Mouse (Mus musculus) small intestine, adult 2 months (tissue): Measurements from ENCODE around the gene Tmem259. TPM values are rescaled to one million over a fixed set of nuclear protein-coding genes. Genes with fewer than 3 reads are reported as not detected.

ENCODE experiments used
- H3K27ac ChIP-seq: fragments of 200-500 bp; 2 replicates; pipeline ENCODE4 v1.5.1; 2012; ENCODE audit warnings: low read depth, low read length, control low read depth, inconsistent platforms; ENCODE audit not compliant: insufficient read depth
- H3K27me3 ChIP-seq: fragments of 200-500 bp; 2 replicates; pipeline ENCODE4 v1.6.1; 2012; ENCODE audit warnings: mild to moderate bottlenecking, moderate library complexity, low read length, inconsistent platforms; ENCODE audit not compliant: control insufficient read depth, insufficient read depth
- H3K36me3 ChIP-seq: fragments of 200-500 bp; 2 replicates; pipeline ENCODE4 v1.6.1; 2012; ENCODE audit warnings: mild to moderate bottlenecking, low read length, control low read depth, inconsistent platforms; ENCODE audit not compliant: control insufficient read depth, insufficient read depth
- H3K4me1 ChIP-seq: fragments of 200-500 bp; 2 replicates; pipeline ENCODE4 v1.6.1; 2012; ENCODE audit warnings: low read length, inconsistent platforms, mixed read lengths; ENCODE audit not compliant: control insufficient read depth, insufficient read depth, insufficient read length
- H3K4me3 ChIP-seq: fragments of 200-500 bp; 2 replicates; pipeline ENCODE4 v1.5.1; 2012; ENCODE audit warnings: low read depth, mild to moderate bottlenecking, control low read depth, inconsistent platforms, low read length, moderate library complexity
- CTCF ChIP-seq: fragments of 200-500 bp; IDR thresholded peaks from 2 replicates; pipeline ENCODE4 v1.5.1; 2012; ENCODE audit warnings: low read depth, mild to moderate bottlenecking, control low read depth, inconsistent platforms, low read length, moderate library complexity, mixed read lengths; ENCODE audit not compliant: insufficient replicate concordance, insufficient read length; ENCODE audit errors: extremely low read depth
- POLR2A ChIP-seq: fragments of 200-500 bp; IDR thresholded peaks from 2 replicates; pipeline ENCODE4 v1.6.1; 2012; ENCODE audit warnings: low read depth, mild to moderate bottlenecking, control low read depth, inconsistent platforms, low read length, moderate library complexity
- WGBS: fragments of 180-500 bp; shearing (Covaris S2); methylation state at CpG from one replicate; pipeline ENCODE4 v1.1.7; 2018; 5-methylcytosine and 5-hydroxymethylcytosine counted together
- polyA plus RNA-seq: library from polyadenylated mRNA; depleted of rRNA; stranded (reverse); fragments of >200 nt; gene quantifications from 2 replicates; pipeline ENCODE4 v1.2.3, GENCODE M21; 2012

The Tmem259 gene
- polyA plus RNA-seq, 1 experiment: 441 TPM

DNA sequence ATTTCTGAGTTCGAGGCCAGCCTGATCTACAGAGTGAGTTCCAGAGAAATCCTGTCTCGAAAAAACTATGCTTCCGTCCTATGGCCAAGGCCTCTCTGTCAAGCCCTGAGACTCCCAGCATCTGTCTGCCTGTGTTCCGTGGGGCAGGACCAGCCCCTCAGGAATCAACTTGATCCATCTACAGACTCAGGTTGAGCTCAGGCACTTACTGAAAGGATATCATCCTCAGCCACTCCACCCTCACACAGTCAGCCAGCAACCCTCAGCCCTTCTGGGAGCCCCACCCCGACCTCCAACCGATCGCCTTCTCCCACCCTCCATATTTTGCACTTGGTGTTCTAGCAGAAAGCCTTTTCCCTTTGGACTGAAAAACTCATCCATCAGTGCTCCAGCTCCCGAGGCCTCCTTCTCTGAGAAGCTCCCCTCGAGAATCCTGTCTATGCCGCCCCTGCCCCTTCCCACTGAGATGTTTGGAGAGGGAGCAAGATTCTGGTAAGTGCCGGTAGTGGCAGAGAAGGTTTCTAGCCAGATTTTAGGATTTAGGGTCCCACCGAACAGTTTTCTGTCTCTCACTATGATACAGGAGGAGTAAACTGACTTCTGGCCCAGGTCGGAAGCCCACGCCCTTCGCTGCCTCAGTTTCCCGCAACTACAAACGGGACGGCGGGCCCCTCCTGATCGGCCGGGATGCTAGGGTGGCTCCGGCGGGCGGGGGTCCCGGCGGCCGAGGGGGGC, 3.8 kb upstream of the Tmem259 start:
- no peak for TF ChIP-seq CTCF
- no peak for TF ChIP-seq POLR2A
- Histone ChIP-seq H3K27ac (peak overlapping the region; percentile 75), H3K27me3 (no peaks in the 10 kb centered on the region), H3K4me3 (peak overlapping the region; percentile 81), H3K36me3 (peaks cover 3% of the 10 kb centered on the region; the same call in 1 of the 2 replicates), H3K4me1 (peaks cover 20% of the 10 kb centered on the region)
- 23% methylated on average over 27 of the region's 27 CpGs for WGBS

DNA sequence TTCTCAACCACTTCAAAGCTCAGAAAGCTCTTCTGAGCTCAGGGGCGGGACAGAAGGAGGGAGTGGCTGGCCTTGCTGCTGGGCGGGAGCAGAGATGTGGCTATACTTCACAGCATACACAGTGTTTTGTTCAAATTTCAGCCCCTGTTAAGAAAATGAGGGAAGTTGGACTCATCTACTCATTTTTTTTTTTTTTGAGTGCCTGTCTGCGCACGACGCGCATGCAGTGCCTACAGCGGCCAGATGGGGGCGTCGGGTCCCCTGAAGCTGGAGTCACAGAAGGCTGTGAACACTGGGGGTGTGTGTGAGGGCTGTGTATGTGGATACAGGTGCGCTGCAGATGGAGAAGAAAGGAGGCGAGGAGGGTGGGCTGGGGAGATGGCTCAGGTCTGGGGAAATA, 2.8 kb upstream of the Tmem259 start:
- WGBS: 0% methylated on average over 11 of the region's 11 CpGs
- peak overlapping the region; percentile 91 for H3K27ac ChIP-seq
- no peaks in the 10 kb centered on the region for H3K27me3 ChIP-seq
- 0 out of 2 replicates have a peak overlapping the region, but pooled peaks have one; percentile 4 for H3K4me3 ChIP-seq
- H3K4me1 ChIP-seq: peaks cover 27% of the 10 kb centered on the region
- H3K36me3 ChIP-seq: no peaks in the 10 kb centered on the region
- TF ChIP-seq CTCF (peak; percentile 91), POLR2A (no peak)

DNA sequence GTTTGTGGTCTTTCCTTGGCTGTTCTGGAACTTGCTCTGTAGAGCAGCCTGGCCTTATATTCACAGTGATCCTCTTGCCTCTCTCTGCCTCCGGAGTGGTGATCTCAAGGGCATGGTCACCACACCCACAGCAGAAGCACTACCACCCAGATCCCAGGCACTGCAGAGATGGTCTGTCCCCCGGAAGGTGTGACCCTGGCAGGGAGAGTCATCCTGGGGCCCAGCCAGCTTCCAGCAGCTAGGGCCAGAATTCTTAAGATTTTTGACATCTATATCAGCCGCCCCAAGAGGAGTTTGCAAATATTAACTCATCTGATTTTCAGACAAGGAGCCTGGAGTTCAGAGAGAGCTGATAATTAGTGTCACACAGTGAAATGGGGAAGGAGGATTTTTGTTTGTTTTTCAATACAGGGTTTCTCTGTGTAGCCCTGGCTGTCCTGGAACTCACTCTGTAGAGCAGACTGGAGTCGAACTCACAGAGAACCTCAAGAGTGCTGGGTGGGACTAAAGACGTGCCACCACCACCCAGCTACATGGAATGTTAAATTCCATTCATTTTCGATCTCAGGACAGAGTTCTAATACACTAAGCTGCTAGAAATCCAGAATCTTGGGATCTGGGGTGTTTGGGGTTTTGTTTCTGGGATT, 2.2 kb upstream of the Tmem259 start:
- Histone ChIP-seq H3K36me3 (no peaks in the 10 kb centered on the region), H3K4me1 (peaks cover 27% of the 10 kb centered on the region), H3K27ac (peak overlapping the region; percentile 91), H3K4me3 (peak overlapping the region; percentile 56; the same call in 1 of the 2 replicates), H3K27me3 (no peaks in the 10 kb centered on the region)
- 12% methylated on average over 6 of the region's 6 CpGs for WGBS
- TF ChIP-seq POLR2A: no peak
- TF ChIP-seq CTCF: no peak

DNA sequence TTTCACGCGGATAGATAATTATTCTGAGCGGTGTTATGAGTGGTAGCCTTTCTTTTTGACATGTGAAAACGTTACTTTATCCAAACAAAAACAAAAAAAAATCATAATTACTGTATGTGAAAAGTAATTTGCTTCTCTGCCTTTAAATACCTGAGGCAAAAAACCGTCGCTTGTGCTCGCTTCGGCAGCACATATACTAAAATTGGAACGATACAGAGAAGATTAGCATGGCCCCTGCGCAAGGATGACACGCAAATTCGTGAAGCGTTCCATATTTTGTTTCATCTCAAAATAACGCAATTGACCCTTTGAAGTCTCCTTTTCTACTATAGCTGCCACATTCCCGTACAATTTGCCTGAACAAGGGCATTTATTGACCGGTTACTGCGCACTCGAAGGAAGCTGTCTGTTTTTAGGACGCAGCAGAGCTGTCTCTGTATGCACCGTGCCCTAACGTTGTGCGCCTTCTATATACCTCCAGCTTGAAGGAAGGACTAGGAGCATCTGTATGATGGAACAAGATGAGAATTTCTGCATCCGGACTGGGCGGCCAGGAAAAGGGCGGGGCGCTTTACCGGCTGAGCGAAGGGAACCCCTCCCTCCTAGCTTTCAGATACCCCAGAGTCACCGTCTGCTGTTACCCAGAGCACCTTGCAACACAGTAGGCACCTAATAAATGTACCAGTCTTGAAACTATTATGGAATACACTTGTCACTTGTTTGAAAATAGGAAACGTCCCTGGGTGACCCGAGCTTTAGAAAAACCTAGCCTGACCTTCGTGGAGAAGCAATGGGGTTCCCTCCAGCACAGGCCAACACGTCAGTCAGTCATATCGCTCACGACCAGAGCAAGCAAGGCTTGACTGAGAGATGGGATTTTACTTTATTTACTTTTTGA, 1.5 kb upstream of the Tmem259 start:
- Histone ChIP-seq H3K27ac (peak overlapping the region; percentile 94), H3K27me3 (no peaks in the 10 kb centered on the region), H3K4me3 (peak overlapping the region; percentile 68), H3K4me1 (peaks cover 27% of the 10 kb centered on the region), H3K36me3 (no peaks in the 10 kb centered on the region)
- WGBS: 1% methylated on average over 35 of the region's 35 CpGs
- TF ChIP-seq CTCF (no peak), POLR2A (no peak)

DNA sequence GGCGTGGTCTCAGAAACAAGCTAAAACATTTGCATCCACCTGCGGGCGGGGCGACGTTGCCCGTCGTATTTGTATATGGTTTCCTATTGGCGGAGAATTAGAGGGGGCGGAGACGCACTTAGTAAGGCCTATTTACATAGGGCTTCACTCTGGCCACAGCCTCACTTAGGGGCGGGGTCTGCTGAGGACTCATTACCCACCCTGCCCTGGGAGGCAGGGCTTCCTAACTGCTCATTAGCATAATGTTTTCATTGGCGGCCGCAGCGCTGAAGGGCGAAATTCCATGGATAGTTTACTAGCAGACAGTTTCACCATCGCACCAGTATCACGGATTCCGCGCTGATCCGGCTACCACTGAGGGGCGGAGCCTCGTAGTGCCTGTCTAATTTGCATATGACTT, 741 bp upstream of the Tmem259 start:
- Histone ChIP-seq H3K27ac (peak overlapping the region; percentile 94), H3K4me1 (peaks cover 27% of the 10 kb centered on the region)
- 1% methylated on average over 22 of the region's 22 CpGs for WGBS

DNA sequence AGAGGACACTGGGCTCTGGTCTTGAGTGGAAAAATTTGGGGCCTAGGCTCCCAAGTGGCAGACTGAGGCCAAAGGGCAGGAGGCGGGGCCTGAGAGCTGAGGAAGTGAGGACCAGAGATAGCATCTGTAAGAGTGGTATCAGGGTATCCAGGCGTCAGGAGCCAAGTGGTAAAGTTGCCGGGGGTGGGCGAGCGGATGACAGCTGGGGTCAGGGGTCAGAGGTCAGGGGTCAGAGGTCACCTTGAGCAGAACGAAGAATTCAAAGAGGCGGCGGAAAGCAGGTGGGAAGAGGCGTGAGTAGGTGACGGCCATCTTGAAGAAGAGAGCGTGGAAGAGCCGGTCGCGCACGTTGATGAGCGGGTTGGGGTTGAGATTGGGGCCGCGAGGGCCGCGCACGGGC, 460 bp downstream of the Tmem259 start:
- no peak for TF ChIP-seq POLR2A
- TF ChIP-seq CTCF: 0 out of 2 replicates have a peak, but pooled peaks have one; percentile 1
- Histone ChIP-seq H3K36me3 (peaks cover 2% of the 10 kb centered on the region), H3K4me3 (peak overlapping the region; percentile 91), H3K27ac (peak overlapping the region; percentile 63), H3K27me3 (no peaks in the 10 kb centered on the region), H3K4me1 (peaks cover 27% of the 10 kb centered on the region)
- WGBS: 2% methylated on average over 21 of the region's 21 CpGs

More for the DNA sequence above, 741 bp upstream of the Tmem259 start:
- Histone ChIP-seq H3K27me3 (no peaks in the 10 kb centered on the region), H3K36me3 (no peaks in the 10 kb centered on the region), H3K4me3 (peak overlapping the region; percentile 68)
- TF ChIP-seq POLR2A: no peak; the same call in 1 of the 2 replicates
- TF ChIP-seq CTCF: no peak

DNA sequence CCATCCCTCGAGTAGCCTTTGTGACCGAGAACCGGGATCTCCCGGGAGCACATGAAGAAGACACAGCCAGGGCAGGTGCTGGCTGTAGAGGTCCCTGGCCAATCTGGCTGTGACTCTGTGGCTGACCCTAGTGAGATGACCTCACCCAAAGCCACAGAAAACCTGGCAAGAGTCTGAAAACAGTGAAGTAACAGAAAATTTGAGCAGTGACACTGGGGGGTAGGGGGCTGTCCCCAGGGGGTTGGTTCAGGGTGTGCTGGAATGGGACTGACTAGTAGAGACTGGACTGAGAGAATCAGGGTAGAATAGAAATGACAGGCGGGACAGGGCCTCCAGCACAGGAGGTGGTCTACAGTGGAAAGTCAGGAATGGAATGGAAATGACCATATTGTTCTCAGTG, 925 bp downstream of the Tmem259 start:
- H3K4me1 ChIP-seq: peaks cover 27% of the 10 kb centered on the region
- TF ChIP-seq POLR2A (no peak), CTCF (no peak)
- H3K4me3 ChIP-seq: peak overlapping the region; percentile 91
- H3K27ac ChIP-seq: peak overlapping the region; percentile 63
- WGBS: 48% methylated on average over 5 of the region's 5 CpGs
- no peaks in the 10 kb centered on the region for H3K27me3 ChIP-seq
- H3K36me3 ChIP-seq: peaks cover 7% of the 10 kb centered on the region
